Comparison of ENCODE assay signal across 7 mouse cellular contexts in the genomic region with DNA sequence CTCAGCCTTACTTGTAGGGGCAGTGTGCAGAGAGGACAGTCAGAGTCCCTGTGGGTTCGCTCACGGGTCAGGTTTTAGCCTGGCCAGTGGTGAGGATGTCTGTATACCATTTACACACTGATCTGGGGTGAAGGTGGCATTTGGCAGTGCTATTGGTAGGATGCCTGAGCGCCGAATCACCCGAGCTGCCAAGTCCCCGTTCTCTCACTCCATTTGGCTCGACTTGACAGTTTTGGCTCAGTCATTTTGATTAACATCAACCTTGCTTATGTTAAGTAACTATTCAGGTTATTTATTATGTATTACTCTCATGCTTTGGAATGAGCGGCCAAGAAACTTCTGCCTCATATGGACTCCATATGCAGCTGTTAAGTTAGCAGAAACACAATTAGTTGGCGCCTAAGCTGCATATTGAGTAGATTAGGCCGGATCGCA. TPM values are rescaled to one million over a fixed set of nuclear protein-coding genes. Genes with fewer than 3 reads are reported as not detected.
A peak's percentile ranks its signal among the peaks of the same experiment; 100 is the strongest.
DNase-seq lines count a peak whose midpoint lies in the region; ATAC-seq and TF ChIP-seq lines count a peak whose summit lies in the region.

No protein-coding gene starts in this region.

- no peaks in the 10 kb centered on the region for H3K27me3 ChIP-seq in forebrain, embryonic 15.5 days
- H3K27me3 ChIP-seq in midbrain, postnatal 0 days (ENCODE audit: insufficient read depth, low read length) = no peaks in the 10 kb centered on the region

- ATAC-seq in forebrain, embryonic 15.5 days (replicated peaks) = peak; percentile 74
- ATAC-seq in midbrain, postnatal 0 days (ENCODE audit: low FRiP score) = no peak

- TF ChIP-seq CTCF in left cerebral cortex, adult 2 months (IDR thresholded peaks at IDR 0.05) = no peak
- TF ChIP-seq CTCF in midbrain, postnatal 0 days (IDR thresholded peaks at IDR 0.05) = no peak

- H3K4me1 ChIP-seq in forebrain, embryonic 15.5 days = peaks cover 25% of the 10 kb centered on the region
- H3K4me1 ChIP-seq in midbrain, postnatal 0 days (ENCODE audit: insufficient read depth, low read length) = peaks cover 5% of the 10 kb centered on the region; the same call in 1 of the 2 replicates

- H3K4me3 ChIP-seq in left cerebral cortex, adult 2 months = no peak overlapping the region; the same call in 1 of the 2 replicates
- no peak overlapping the region for H3K4me3 ChIP-seq in forebrain, embryonic 15.5 days
- no peak overlapping the region for H3K4me3 ChIP-seq in midbrain, postnatal 0 days (ENCODE audit: low read depth, low read length)

- H3K4me2 ChIP-seq in forebrain, embryonic 15.5 days (replicated peaks) = no peak overlapping the region
- H3K4me2 ChIP-seq in midbrain, postnatal 0 days (ENCODE audit: low read depth, low read length, poor library complexity, severe bottlenecking) = no peak overlapping the region

- intact Hi-C loops in left cerebral cortex, adult 2 months (cut with DNase I) = no loop called here
- intact Hi-C loops in left cerebral cortex, postnatal 10 days (cut with DNase I) = no loop called here
- intact Hi-C loops in gastrocnemius, postnatal 14 days (cut with DNase I; ENCODE audit: low total_unique reads) = no loop called here

- DNase-seq in left cerebral cortex, adult 2 months (ENCODE audit: extremely low spot score in 1 of 2, low spot score in 2 of 2) = no peak
- DNase-seq in left cerebral cortex, postnatal 10 days (ENCODE audit: extremely low spot score in 1 of 2, low spot score in 2 of 2) = no peak
- DNase-seq in cerebellum, adult 8-10 months = peak; percentile 70
- DNase-seq in midbrain, postnatal 0 days (ENCODE audit: low spot score) = peak; percentile 52
- no peak for DNase-seq in gastrocnemius, postnatal 14 days
- no peak for DNase-seq in thymus, postnatal 0 days (ENCODE audit: low spot score)

- no peak overlapping the region for H3K9ac ChIP-seq in forebrain, embryonic 15.5 days (replicated peaks)
- H3K9ac ChIP-seq in midbrain, postnatal 0 days (replicated peaks; ENCODE audit: low read length, poor library complexity, severe bottlenecking) = no peak overlapping the region; the same call in 1 of the 2 replicates

- H3K9me3 ChIP-seq in forebrain, embryonic 15.5 days = no peaks in the 10 kb centered on the region
- no peaks in the 10 kb centered on the region for H3K9me3 ChIP-seq in midbrain, postnatal 0 days (ENCODE audit: low read length)

- 17% methylated on average over 11 of the region's 11 CpGs for WGBS in forebrain, embryonic 15.5 days
- WGBS in midbrain, postnatal 0 days = 34% methylated on average over 11 of the region's 11 CpGs

- H3K27ac ChIP-seq in left cerebral cortex, adult 2 months = peak overlapping the region; percentile 58
- H3K27ac ChIP-seq in forebrain, embryonic 15.5 days (replicated peaks) = peak overlapping the region; percentile 61; the same call in 1 of the 2 replicates
- no peak overlapping the region for H3K27ac ChIP-seq in midbrain, postnatal 0 days (ENCODE audit: low read depth, low read length)

- H3K36me3 ChIP-seq in forebrain, embryonic 15.5 days = no peaks in the 10 kb centered on the region
- no peaks in the 10 kb centered on the region for H3K36me3 ChIP-seq in midbrain, postnatal 0 days (ENCODE audit: insufficient read depth, low read length)

RNA-seq across cellular contexts. Expression of a gene that starts 18.7 kb away (rescaled TPM):
- total RNA-seq in left cerebral cortex, adult 2 months (2021) = 100 to 1,000 TPM; 242 to 281 TPM
- total RNA-seq in left cerebral cortex, postnatal 10 days (2021) = 100 to 1,000 TPM; 184 to 208 TPM
- 89.1 and 104 TPM in 2 replicates for polyA plus RNA-seq in forebrain, embryonic 15.5 days (2015; fragmentation: Nextera tagmentation; extraction: Ambion mirVana)
- 156 and 165 TPM in 2 replicates for total RNA-seq in midbrain, postnatal 0 days (2014; rRNA removed)
- polyA plus RNA-seq in midbrain, postnatal 0 days (2015; fragmentation: Nextera tagmentation; extraction: Ambion mirVana) = 97.8 and 99.4 TPM in 2 replicates
- 1 to 10 TPM; 7.0 to 9.1 TPM for total RNA-seq in gastrocnemius, postnatal 14 days (2021)
- polyA plus RNA-seq in thymus, postnatal 0 days (2015; fragmentation: Nextera tagmentation; extraction: Ambion mirVana) = 16.8 and 17.5 TPM in 2 replicates

Comparison
In these comparisons a context has a peak if more than half of its experiments do, and no peak if none do; other contexts are left out.
1. DNase-seq: peak in cerebellum, adult 8-10 months (single experiment) and midbrain, postnatal 0 days (single experiment); none in left cerebral cortex, adult 2 months (0 of 2), left cerebral cortex, postnatal 10 days (0 of 2), gastrocnemius, postnatal 14 days (single experiment) and thymus, postnatal 0 days (single experiment).
2. RNA of a gene that starts 18.7 kb away (total RNA-seq): 242 to 281 TPM in left cerebral cortex, adult 2 months, 184 to 208 TPM in left cerebral cortex, postnatal 10 days and 156 to 165 TPM in midbrain, postnatal 0 days; 7.0 to 9.1 TPM in gastrocnemius, postnatal 14 days; every median in the first group is over 10 times any median in the second.